Mouse (Mus musculus) embryo, embryonic 11.5 days (tissue): ENCODE data around the gene Pycr1.

Source experiments
- DNase-seq: peaks from one replicate; pipeline ENCODE4 v3.0.0-alpha.2; 2012; ENCODE audit warnings: low read depth, low spot score

Pycr1 gene

GRCm38 (mm10) chr11:120627468-120628300 lies 15.9 kb downstream of the Pycr1 start:
- no peak for DNase-seq

- no peak for DNase-seq
These were observed 16.6 kb downstream of the Pycr1 start for GRCm38 (mm10) chr11:120626785-120627467.

GRCm38 (mm10) chr11:120625152-120625775 lies 18.3 kb downstream of the Pycr1 start, which contains the start of gene Sirt7:
Gene Sirt7, minus strand, starts transcription at chr11:120625240.
- DNase-seq: no peak

- peak; percentile 71 for DNase-seq
These were observed 18.9 kb downstream of the Pycr1 start for GRCm38 (mm10) chr11:120624680-120625111.

GRCm38 (mm10) chr11:120623961-120624679 lies 19.4 kb downstream of the Pycr1 start:
- DNase-seq: no peak

GRCm38 (mm10) chr11:120622805-120623204 lies 20.8 kb downstream of the Pycr1 start:
- DNase-seq: no peak

GRCm38 (mm10) chr11:120620195-120620594 lies 23.4 kb downstream of the Pycr1 start:
- DNase-seq: no peak

GRCm38 (mm10) chr11:120618619-120619535 lies 24.7 kb downstream of the Pycr1 start:
- DNase-seq: no peak

- peak; percentile 87 for DNase-seq
These were observed 26.0 kb downstream of the Pycr1 start, which contains the start of gene Pcyt2 for GRCm38 (mm10) chr11:120617519-120618112. Gene Pcyt2, minus strand, starts transcription at chr11:120617936.

- DNase-seq: no peak
These were observed 26.8 kb downstream of the Pycr1 start for GRCm38 (mm10) chr11:120616617-120617294.

- DNase-seq: no peak
These were observed 27.9 kb downstream of the Pycr1 start for GRCm38 (mm10) chr11:120615606-120616203.

- no peak for DNase-seq
These were observed 28.4 kb downstream of the Pycr1 start for GRCm38 (mm10) chr11:120615167-120615566.

GRCm38 (mm10) chr11:120613976-120614375 lies 29.6 kb downstream of the Pycr1 start:
- no peak for DNase-seq

GRCm38 (mm10) chr11:120613481-120613972 lies 30.0 kb downstream of the Pycr1 start:
- DNase-seq: no peak

GRCm38 (mm10) chr11:120612763-120613162 lies 30.8 kb downstream of the Pycr1 start:
- no peak for DNase-seq

- no peak for DNase-seq
These were observed 33.0 kb downstream of the Pycr1 start for GRCm38 (mm10) chr11:120610477-120611046.

GRCm38 (mm10) chr11:120609250-120609649 lies 34.3 kb downstream of the Pycr1 start:
- DNase-seq: no peak

- no peak for DNase-seq
These were observed 35.1 kb downstream of the Pycr1 start, which contains the start of gene Npb for GRCm38 (mm10) chr11:120608241-120609034. Gene Npb, plus strand, starts transcription at chr11:120608477.
